Mouse (Mus musculus) forelimb bud, embryonic 11.5 days (tissue): Measurements from ENCODE around the gene Anapc11.
"Not testable (repeated sequence)": the region's sequence is repeated elsewhere in the genome, so short reads cannot be mapped to it uniquely, and the experiment has no call there.

Experiments
- DNase-seq: peaks from one replicate; pipeline ENCODE4 v3.0.0-alpha.2; 2012; ENCODE audit warnings: low read depth, low spot score

Gene Anapc11

DNA sequence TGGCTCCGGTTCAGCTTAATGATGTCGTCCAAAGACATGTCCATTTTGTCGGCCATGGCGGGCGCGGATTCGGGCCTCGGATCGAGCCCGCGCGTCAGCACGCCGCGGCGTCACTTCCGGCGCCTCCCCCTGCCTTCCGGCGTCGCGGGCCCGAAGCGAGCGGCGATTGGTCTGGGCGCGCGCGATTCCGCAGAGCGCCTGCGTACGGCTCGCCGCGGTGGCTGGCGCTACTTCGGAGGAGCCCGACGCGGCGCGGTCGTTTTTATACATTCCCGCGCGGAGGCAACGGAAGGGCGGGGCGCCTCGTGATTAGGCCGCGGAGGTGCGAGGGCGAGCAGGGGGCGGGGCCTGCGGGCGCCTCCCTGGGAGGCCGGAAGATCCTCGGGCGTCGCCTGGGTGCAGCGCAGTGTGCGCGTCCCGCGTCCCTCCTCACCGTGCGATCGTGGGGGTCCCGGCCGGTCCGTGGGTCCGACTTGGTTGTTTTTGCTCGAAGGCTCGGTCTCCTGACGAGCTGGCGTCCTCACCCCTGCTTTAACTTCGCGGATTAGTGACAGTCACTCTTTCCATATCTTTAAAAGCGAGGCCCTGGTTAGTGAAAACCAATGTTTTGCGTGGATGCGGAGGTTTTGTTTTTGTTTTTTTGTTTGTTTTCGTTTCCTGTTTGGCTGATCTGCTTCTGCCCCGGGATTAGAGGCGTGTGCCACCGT is at the start of gene Anapc11, which contains the start of gene Alyref:
TSS of gene Anapc11 (plus strand) at position 139 of the 707 bp plus-strand sequence.
TSS of gene Alyref (minus strand) at position 83 of the 707 bp plus-strand sequence.
- peak; percentile 96 for DNase-seq

DNA sequence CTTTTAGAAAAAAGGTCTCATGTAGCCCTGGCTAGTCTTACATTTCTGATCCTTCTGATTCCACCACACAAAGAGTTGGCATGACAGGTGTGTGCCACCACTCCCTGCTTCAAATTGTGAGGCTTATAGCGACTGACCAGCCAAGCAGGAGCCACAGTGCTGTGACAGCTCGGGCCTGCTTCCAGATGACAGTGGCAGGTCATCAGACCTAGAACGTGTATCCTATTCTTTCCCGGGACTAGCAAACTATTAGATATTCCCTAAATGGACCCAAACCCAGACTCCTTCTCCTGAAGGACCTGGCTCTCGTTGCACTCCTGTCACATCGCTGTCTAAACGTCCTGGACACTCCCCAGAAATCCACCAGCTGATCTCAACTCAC is 49.4 kb upstream of the Anapc11 start:
- no peak for DNase-seq

DNA sequence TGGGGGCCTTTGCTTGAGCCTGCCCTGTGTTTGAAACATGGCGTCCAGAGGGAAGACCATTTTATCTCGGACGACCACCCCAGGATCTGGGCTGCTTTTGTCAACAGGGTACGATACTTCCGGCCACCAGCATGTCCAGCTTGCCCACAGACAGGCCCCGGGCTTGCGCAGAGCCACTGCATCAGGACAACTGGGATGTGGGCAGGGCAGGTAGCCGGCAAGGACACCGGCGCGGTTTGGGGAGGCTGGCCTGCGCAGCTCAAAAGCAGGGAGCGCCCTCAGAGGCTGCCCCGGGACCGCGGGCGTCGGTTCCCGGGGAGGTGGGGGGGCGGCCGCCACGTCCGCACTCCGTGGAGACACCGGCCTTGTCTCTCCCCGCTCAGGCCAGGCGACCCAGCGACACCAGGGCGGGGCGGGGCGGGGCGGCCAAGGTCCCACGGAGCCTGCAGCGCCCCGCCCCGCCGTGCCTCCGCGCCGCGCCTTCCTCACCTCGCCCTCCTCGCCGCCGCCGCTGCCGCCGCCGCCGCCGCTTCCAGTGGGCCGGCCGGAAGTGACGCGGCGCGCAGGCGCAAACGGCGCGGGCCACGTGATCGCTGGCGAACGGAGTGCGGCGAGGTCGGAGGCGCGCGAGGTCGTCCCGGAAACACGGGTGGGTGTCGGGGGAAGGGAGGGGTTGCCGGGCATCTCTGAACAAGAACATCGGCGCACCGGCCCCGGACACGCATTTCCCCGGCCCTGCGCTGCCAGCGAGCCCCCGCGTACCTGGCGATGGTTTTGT is 48.9 kb upstream of the Anapc11 start, which contains the start of gene Mcrip1:
TSS of gene Mcrip1 (minus strand) at position 560 of the 778 bp plus-strand sequence.
- DNase-seq = peak; percentile 83

DNA sequence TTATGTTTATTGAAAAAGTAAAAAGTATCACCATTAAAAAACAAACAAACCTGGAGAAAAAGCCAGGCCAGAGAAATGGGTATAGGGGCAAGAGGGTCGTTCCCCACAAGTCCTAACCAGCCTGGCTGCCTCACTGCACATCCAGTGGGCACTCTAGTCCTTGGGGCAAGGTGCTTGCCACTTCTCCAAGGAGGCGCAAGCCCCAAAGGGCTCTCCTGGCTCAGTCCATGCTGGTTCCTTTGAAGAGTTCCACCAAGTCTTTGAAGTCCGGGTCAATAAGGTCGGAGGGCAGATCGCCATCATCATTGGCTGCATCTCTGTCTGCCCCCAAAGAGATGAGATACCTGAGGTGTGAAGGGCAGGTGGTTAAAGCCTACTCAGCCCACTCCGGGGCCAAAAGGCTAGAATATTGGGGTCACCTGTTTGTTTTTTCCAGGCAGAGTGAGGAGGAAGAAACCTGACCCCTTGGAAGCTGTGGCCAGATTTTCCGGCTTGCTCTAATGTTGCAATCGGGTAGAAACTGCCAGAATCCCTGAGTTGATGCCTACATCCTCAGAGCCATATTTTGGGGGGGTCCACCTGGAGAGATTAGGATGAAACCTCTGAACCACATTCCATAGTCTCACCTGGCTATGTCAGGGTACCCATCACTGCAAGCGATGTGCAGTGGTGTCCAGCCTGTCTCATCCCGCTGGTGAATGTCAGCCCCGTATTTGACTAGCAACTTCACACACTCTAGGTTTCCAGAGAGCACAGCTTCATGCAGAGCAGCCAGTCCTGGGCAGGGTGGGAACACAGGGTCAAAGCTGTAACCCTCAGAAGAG is 48.0 kb upstream of the Anapc11 start:
- no peak for DNase-seq

DNA sequence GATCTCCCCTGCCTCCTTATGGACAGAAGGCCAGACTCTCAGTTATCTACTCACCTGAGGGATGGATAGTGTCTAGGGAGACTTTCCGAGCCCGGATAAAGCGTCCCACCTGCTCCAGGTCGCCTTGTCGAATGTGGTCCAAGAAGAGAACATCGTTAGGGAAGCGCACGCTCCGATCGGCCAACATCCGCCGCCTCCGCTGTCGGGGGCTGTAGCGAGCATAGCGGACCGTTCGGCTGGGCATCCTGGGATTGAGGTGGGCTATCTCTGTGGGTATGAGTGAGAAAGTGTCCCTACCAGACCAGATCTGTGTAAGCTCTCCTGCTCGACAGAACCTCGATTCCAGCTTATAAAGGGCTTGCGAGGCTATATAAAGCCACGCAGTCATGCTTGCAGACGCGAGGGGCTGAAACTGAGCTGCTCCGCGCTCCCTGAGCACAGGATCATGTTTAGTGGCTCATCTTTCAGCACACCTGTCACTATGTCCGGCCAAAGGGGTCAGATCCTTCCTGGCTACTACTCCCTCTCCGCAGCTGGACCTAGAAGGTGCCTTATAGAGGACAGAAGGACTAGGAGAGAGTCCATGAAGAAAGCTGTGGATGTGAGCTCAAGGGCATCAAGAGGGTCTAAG is 47.3 kb upstream of the Anapc11 start, which contains the start of gene Ppp1r27:
TSS of gene Ppp1r27 (minus strand) at position 323 of the 631 bp plus-strand sequence.
- no peak for DNase-seq

DNA sequence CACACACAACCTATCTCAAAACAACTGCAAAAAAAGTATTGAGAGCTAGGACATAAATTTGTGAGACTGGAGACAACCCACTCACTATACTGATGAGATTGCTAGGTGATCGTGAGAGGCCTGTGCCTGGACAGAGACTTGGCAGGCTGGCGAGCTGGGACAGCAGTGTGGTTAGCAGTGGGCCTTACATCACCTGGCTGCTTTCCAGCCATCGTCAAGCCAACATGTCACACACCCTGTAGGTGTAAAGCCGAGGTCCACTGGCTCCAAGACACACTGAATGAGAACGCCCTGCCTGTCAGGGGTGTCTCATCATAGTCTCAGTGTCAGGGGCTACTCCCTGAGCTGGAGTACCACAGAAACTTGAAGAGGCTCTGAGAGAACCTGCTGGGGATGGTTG is 45.5 kb upstream of the Anapc11 start:
- DNase-seq = no peak

DNA sequence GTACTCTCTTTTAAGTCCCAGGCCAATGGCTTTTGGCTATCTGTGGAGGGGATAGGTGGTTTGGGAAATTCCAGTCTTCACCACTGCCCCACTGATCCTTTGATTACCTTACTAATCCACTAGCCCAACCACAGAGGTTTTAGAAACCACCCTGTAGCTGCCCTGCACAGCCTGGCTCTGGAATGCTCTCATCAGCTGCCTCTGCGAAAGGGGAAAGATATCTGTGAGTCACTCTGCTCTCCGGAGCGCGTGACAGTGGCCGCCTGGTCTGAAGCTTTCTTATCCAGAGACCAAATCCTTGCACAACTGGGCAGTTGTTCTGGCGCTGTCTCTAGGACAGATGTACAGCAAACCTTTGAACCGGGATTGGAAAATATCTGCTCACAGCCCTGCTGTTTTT is 43.4 kb upstream of the Anapc11 start:
- DNase-seq = no peak

DNA sequence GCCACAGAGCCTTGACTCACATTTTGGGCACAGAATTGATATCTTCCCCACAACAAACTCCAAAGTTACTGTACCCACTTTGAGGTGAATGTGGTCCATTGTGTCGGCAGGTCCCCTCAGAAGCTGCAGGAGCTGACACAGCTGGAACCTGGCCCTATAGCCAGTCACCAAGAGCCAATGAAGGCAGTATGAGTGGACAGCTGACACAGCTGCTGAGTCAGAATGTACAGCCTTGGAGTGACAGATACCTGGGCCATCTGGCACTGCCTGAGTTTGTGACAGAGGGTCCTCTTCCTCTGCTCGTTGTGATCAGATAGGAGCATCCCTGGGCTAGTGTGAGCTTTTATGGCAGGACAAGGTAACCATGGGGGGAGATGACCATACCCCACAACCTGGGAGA is 43.0 kb upstream of the Anapc11 start:
- no peak for DNase-seq

DNA sequence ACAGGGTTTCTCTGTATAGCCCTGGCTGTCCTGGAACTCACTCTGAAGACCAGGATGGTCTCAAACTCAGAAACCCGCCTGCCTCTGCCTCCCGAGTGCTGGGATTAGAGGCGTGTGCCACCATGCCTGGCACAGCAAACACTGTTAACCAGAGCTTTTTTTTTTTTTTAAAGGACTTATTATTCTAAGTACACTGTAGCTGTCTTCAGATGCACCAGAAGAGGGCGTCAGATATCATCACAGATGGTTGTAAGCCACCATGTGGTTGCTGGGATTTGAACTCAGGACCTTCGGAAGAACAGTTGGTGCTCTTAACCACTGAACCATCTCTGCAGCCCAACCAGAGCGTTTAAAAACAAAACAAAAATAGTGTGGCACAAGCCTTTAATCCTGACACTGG is 39.4 kb upstream of the Anapc11 start:
- not testable (repeated sequence) for DNase-seq

DNA sequence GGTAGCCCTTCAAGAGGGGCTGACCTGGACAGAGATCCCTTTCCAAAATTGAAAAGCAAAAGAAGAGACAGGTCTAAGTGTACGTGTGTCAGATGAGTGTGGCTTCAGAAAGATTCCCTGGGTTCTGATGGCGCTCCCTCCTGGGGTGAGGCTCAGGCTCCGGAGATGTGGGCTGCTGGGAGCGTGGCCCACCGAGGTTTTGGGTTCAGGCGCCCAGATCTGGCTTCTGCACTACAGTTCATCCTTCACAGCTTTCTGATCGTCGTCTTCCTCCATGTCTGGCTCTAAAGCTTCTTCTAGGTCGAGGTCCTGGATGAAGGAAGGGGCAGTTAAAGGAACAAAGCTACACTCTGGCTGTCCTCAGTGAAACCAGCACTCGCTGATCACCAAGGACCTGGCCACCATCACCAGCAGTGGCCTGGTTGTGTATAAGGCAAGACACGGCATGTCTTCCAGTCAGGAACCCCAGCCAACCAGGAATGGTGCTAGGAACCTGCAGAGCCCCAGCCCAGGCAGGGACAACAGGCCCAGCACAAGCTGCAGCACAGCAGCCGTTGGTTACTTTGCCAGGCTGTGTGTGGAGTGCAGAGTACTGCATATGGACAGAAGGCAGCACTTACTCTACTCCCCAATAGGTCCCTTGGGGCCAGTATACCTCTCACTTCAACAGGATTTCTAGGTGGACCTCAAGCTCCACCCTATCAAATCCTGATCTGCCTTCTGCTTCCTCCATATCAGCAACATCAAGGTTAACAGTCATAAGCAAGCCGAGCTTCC is 37.1 kb upstream of the Anapc11 start:
- no peak for DNase-seq

DNA sequence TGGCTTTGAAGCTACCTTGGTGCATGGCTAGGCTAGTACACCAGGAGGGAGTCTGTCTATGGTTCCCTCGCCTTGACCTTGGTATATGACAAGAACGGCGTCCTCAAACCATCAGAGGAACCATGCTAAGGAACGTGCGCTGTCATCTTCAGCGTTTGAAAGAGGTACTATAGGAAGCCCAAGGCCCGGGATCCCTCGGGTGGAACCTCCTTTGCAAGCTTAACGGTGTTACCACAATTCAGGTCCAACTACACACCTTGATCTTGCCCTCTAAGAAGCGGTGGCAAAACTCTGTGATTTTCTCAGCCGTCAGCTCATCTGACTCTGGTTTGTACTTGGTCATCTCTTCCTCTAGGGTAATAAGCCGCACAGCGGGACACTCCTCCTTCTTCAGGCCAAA is 35.3 kb upstream of the Anapc11 start:
- no peak for DNase-seq

DNA sequence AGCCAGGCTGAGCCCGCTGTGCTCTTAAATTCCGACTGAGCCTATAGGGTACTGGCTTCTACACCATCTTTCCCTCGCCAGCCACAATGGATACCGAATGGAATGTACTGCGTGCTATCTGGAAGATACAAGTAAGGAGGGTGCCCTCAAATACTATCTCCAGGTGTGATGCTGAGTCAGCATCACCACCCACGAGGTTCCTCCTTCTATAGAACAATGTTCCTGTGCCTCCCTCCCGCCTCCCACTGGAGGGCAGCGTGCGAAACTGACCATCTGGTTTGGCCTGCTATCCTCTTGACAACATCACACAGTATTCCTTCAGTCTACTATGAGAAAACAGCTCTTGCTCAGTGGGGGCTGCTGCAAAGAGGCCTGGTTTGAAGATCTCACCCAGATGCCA is 33.1 kb upstream of the Anapc11 start:
- DNase-seq = no peak

DNA sequence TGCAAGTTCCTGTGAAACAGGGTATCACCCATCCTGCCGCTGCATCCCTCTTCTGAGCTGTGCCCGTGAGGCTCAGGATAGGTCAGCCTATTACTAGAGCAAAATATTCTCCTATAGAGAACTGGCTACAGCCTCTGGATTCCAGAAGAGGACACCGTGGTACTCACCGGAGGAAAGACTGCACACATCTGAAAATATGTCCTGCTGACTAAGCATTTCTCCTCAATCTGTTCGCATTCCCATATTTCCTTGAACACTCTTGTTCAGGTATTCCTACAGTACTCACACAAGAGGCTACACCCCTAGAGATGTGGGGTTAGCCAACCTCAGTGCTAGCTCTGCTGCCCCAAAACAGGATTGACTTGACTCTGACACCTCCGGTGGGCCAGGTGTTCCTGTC is 29.9 kb upstream of the Anapc11 start:
- no peak for DNase-seq

DNA sequence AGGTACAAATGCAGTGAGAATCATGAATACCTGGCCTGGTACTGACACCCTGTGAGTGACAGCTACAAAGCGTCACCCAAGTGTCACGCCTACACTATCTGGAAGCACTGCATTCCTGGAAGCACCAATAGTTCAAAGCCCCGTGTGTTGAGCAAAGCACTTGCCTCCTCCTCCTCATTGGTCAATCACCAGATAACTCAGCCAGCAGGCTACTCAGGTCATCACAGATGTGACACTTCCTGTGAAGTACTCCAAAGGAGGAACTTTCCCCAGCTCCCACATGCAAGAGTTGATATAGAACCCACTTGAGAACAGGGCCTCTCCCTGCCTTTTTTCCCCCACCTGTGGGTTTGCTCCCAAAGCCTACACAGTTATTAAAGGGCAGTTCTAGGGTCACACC is 27.1 kb upstream of the Anapc11 start:
- DNase-seq = no peak

DNA sequence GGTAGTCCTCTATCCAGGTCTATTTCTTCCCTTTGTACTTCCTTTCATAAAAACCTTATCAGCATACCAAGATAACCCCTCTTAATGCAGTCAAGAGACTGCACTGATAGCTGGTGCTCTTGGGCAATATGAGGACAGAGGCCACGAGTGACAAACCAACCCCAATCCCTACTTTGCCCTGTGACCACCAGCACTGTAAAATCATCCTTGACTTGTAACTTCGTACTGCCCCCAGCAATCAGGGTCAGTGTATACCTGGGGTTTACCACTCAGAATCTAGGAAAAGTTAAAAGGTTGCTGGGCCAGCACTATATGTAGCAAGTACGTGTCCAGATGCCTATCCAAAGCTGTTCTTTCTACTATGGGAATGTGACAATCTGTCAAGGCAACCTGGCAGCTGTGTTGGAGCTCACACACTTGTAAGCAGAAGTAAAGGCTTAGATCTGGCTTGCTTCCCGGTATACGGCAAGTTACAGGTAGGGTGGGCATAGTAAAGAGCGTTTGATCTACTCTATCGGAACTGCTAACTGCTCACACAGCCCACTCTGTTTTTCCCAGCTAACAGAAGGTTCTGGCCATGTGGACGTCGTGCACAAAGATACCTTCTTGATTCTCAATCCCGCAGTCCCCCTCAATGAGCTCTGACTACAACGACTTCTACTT is 26.3 kb upstream of the Anapc11 start:
- DNase-seq = no peak

DNA sequence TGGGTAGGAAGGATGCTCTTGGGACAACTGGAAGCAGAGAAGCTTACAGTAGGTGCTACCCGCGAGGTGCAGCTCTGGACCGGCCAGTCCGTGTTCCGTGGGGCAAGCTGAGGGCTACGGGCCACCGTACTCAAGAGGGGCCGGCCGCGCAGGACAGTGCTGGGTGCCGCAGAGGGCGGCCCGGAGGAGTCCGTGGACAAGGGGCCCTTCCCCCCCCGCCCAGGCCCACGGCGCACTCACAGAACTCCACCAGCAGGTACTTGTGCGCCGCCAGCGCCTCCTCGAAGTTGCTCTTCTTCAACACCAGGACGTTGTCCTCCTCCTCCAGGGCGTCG is 25.8 kb upstream of the Anapc11 start:
- no peak for DNase-seq

DNA sequence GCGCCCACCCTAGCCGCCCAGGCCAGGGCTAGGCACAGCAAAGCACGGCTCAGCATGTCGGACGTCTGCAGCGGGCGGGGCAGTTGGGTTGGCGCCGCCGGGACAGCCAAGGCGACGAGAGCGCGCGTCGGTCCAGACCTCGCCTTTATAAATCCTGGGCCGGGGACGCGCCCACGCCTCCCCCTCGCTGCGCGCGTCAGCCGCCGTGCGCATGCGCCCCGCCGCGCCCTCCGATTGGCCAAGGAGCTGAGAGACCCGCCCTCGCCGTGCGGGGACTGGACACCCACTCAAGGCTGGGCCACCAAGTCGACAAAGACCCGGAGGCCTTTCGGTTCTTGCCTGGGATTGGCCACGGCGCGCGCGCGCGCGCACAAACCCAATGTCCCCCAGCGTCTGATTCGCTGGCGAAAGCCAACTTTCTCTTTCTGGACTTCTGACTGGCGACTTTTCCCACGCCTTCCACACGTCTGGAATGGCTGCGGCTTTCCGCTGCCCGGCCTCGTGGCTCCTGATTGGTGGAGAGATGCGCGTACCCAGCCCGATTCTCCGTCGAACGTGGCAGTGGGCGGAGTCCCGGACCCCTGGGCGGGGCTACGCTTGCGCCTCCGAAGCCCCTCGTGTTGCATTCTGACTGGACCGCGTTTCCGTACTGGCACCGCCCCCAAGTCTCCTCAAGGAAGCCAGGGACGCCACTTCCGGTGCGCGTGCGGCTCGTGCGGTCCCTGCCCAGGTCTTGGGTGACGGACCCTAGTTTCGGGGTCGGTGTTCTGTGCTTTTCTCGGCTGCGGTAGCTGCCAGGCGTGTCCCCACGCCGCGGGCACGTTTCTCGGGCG is 25.3 kb upstream of the Anapc11 start, which contains the start of gene P4hb:
TSS of gene P4hb (minus strand) at position 502 of the 833 bp plus-strand sequence.
- peak; percentile 100 for DNase-seq

DNA sequence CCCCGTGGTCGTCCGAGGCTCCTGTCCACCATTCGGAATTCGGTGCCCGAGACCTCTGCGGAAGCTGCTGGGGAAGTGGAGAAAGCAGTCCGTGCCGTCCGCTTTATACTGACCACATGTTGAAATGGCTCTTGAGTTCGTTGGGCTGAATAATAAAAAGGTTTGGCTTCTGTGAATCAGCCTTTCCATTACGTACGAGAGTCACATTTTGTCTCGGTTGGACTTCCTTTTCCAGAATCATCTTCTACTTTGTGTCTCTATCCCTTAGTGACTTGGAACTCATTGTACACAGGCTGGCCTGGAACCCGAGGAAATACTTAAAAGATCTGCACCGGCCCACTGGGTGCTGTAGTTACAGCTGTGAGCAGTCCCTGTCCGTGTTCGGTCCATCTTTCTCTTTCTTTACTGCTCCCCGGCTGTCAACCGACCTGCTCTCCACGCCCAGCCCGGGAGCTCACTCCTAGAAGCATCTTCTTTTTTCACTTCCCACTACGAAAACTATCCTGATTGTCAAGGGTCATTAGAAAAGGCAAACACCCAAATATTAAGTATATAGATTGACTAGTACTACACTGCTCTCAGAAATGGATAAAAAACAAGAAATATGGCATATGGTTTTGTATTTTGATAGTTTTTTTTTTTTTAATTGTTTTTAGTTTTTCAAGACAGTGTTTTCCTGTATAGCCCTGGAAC is 24.5 kb upstream of the Anapc11 start:
- no peak for DNase-seq

DNA sequence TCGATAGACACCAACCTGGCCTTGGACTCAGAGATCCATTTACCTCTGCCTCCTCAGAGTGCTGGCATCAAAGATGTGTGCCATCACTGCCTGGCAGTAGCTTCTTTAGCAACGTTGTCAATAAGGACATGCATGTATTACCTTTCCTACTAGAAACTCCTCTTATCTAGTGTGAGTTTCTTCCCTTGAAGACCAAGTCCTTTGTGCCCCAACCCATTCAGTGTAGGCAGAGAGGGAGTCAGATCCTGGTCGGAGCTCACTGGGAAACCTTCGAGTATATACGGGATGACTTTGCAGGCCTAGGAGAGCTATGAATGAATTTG is 24.0 kb upstream of the Anapc11 start:
- no peak for DNase-seq
